Mouse (Mus musculus) myocyte (in vitro differentiated cells): Measurements from ENCODE around the gene Rubcn.

Experiments
- CEBPB ChIP-seq: IDR thresholded peaks from 2 replicates; pipeline ENCODE4 v1.6.1; 2011; ENCODE audit warnings: mild to moderate bottlenecking, moderate library complexity; ENCODE audit not compliant: poor library complexity, insufficient read depth, severe bottlenecking
- E2F4 ChIP-seq: IDR thresholded peaks from one replicate; pipeline ENCODE4 v1.6.1; 2011; ENCODE audit warnings: mild to moderate bottlenecking, control low read depth, moderate library complexity; ENCODE audit not compliant: insufficient read depth
- MAX ChIP-seq: IDR thresholded peaks from one replicate; pipeline ENCODE4 v1.6.1; 2011; ENCODE audit warnings: low read depth, mild to moderate bottlenecking, control low read depth
- MYOD1 ChIP-seq, 3 experiments: IDR thresholded peaks; one replicate each; pipeline ENCODE4 v1.6.1; 2011; ENCODE audit warnings: control low read depth in 2 of 3, low read depth in 2 of 3, mild to moderate bottlenecking in 2 of 3, moderate library complexity in 1 of 3; ENCODE audit not compliant: insufficient read length in 2 of 3, control insufficient read depth in 1 of 3
- MYOG ChIP-seq, 3 experiments: IDR thresholded peaks; one replicate each; pipeline ENCODE4 v1.6.1; 2011; ENCODE audit warnings: control low read depth in 2 of 3, low read depth in 2 of 3, mild to moderate bottlenecking in 2 of 3; ENCODE audit not compliant: insufficient read length in 2 of 3, control insufficient read depth in 1 of 3, insufficient read depth in 1 of 3
- POLR2A ChIP-seq: IDR thresholded peaks from one replicate; pipeline ENCODE4 v1.6.1; 2011; ENCODE audit warnings: low read depth, mild to moderate bottlenecking, control low read depth, moderate library complexity; ENCODE audit not compliant: insufficient read length
- POLR2AphosphoS2 ChIP-seq: IDR thresholded peaks from one replicate; pipeline ENCODE4 v1.6.1; 2011; ENCODE audit warnings: low read depth, control low read depth; ENCODE audit not compliant: insufficient read length
- REST ChIP-seq: IDR thresholded peaks from one replicate; pipeline ENCODE4 v1.6.1; 2011; ENCODE audit warnings: mild to moderate bottlenecking, control low read depth, moderate library complexity; ENCODE audit not compliant: insufficient read depth, insufficient read length
- SRF ChIP-seq: IDR thresholded peaks from one replicate; pipeline ENCODE4 v1.6.1; 2011; ENCODE audit warnings: low read depth; ENCODE audit not compliant: control insufficient read depth, insufficient read length
- TCF12 ChIP-seq: IDR thresholded peaks from one replicate; pipeline ENCODE4 v1.6.1; 2011; ENCODE audit warnings: mild to moderate bottlenecking, control low read depth; ENCODE audit not compliant: poor library complexity, insufficient read depth, severe bottlenecking
- TCF3 ChIP-seq: IDR thresholded peaks from one replicate; pipeline ENCODE4 v1.6.1; 2011; ENCODE audit warnings: low read depth, control low read depth; ENCODE audit not compliant: insufficient read length
- USF1 ChIP-seq: IDR thresholded peaks from one replicate; pipeline ENCODE4 v1.6.1; 2011; ENCODE audit warnings: low read depth, mild to moderate bottlenecking, control low read depth, moderate library complexity

DNA sequence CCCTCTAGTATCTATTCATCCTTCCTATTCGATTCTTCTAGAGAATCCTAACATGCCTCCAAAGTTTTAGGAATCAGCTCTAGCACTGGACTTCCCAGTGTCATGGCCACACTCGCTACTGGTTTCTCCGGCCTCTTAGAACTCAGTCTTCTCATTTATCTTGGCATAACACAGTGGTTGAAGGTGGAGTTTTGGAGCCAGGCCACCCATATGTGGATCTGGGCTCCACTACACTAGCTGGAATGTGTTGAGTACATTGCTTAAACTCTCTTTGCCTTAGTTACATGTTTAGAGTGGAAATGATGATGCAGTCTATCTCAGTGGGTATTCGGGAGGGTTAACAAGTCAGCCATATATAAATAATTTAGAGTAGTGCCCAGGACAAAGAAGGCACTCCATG is 59.5 kb downstream of the Rubcn start:
- TF ChIP-seq POLR2A: no peak
- TF ChIP-seq MYOG (IDR thresholded peaks at IDR 0.05; ENCODE audit: control insufficient read depth in 1 of 3, insufficient read depth in 1 of 3, insufficient read length in 2 of 3, low read depth in 2 of 3): no peak
- no peak for TF ChIP-seq TCF12
- TF ChIP-seq POLR2AphosphoS2: no peak
- no peak for TF ChIP-seq MAX
- no peak for TF ChIP-seq TCF3
- TF ChIP-seq MYOD1 (IDR thresholded peaks at IDR 0.05; ENCODE audit: control insufficient read depth in 1 of 3, insufficient read length in 2 of 3, low read depth in 2 of 3): no peak
- no peak for TF ChIP-seq E2F4
- TF ChIP-seq CEBPB: no peak
- TF ChIP-seq USF1: no peak
- TF ChIP-seq SRF: no peak
- TF ChIP-seq REST: no peak
